Mouse (Mus musculus) testis, adult 2 months (tissue): Measurements from ENCODE around the gene Atp1b1.

Experiments used
- CTCF ChIP-seq: fragments of 200-500 bp; IDR thresholded peaks from 2 replicates; pipeline ENCODE4 v1.5.1; 2012; ENCODE audit warnings: low read depth, mild to moderate bottlenecking, inconsistent platforms, low read length, moderate library complexity; ENCODE audit not compliant: control insufficient read depth, insufficient read depth, insufficient replicate concordance
- POLR2A ChIP-seq: fragments of 200-500 bp; IDR thresholded peaks from 2 replicates; pipeline ENCODE4 v1.6.1; 2012; ENCODE audit warnings: low read depth, mild to moderate bottlenecking, inconsistent platforms, low read length, moderate library complexity; ENCODE audit not compliant: control insufficient read depth

DNA sequence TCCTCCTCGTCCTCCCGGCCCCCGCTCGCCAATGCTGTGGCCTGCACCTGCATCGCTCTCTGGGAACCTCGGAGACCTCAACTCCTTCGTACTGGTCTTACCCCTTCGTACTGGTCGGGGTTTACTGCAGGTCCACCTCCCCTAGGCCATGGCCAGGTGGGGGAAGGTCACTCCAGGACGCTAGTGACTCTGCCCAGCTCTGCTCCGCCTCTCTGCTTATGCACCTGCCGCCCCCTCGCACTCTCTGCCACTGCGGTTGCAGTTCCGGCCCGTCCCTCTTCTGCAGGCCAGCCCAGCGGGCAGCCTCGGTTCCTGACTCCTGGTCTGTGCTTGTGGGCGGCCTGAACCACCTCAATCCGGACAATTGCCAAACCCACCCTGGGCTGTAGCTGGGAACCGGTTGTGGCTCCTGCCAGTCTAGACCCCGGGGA, 481 bp upstream of the Atp1b1 start:
- TF ChIP-seq CTCF (no peak), POLR2A (peak; percentile 31; the same call in 1 of the 2 replicates)
